Mouse (Mus musculus): ENCODE measurements at regions not wholly inside any gene's neighbourhood (a gene's known extent, or its start where the extent isn't known, plus 50 kb on each side); places are given as distances from the start of the nearest gene placed in this dataset.

DNA sequence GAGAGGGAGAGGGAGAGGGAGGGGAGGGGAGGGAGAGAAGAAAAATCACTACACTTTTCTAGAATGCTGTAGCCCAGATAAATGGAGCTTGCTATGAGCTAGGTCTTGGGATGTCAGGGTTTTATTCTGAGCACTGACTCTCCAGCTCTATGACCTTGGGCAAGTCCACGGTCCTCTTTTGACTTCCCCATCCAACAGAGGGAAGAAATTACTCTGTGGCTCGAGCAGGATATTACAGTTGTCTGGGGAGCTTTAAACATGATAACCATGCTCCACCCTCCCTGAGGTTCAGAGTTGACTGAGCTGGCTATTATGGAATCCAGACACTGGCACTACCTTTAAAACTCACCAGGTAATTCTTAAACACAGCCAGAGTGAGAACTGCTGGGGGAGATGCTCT is 112.6 kb upstream of the Klf4 start:
- TF ChIP-seq CTCF (IDR thresholded peaks at IDR 0.05; ENCODE audit: extremely low read depth, insufficient read depth, low read length) (no peak), POLR2A (IDR thresholded peaks at IDR 0.05; ENCODE audit: extremely low read depth, insufficient read depth, low read length) (no peak)
